Mouse (Mus musculus) 416B (cell line): Measurements from ENCODE around the gene Ift52.

Source experiments
- DNase-seq: peaks from one replicate; pipeline ENCODE4 v3.0.0; 2011; ENCODE audit warnings: low read depth

Gene Ift52

GRCm38 (mm10) chr2:163074808-163075207 is 57.7 kb downstream of the Ift52 start:
- no peak for DNase-seq

GRCm38 (mm10) chr2:163075234-163075633 is 58.1 kb downstream of the Ift52 start:
- no peak for DNase-seq

GRCm38 (mm10) chr2:163079041-163079440 is 61.9 kb downstream of the Ift52 start:
- no peak for DNase-seq

- peak; percentile 82 for DNase-seq
Observed at GRCm38 (mm10) chr2:163082591-163082990, 65.4 kb downstream of the Ift52 start.

GRCm38 (mm10) chr2:163084519-163084918 is 67.4 kb downstream of the Ift52 start:
- DNase-seq = no peak

- no peak for DNase-seq
Observed at GRCm38 (mm10) chr2:163085047-163085446, 67.9 kb downstream of the Ift52 start.

- peak; percentile 67 for DNase-seq
Observed at GRCm38 (mm10) chr2:163086561-163086960, 69.4 kb downstream of the Ift52 start.

- no peak for DNase-seq
Observed at GRCm38 (mm10) chr2:163087728-163088127, 70.6 kb downstream of the Ift52 start, which contains the start of gene Gtsf1l. Gene Gtsf1l, minus strand, starts transcription at chr2:163087855.

GRCm38 (mm10) chr2:163089475-163090123 is 72.4 kb downstream of the Ift52 start:
- peak; percentile 78 for DNase-seq

- DNase-seq = no peak
Observed at GRCm38 (mm10) chr2:163094909-163095308, 77.8 kb downstream of the Ift52 start.
